Mouse (Mus musculus) R1 (cell line): ENCODE measurements around the gene Vti1a.

Experiments
- DNase-seq: peaks from one replicate; pipeline ENCODE4 v3.0.0-alpha.2; 2018; ENCODE audit warnings: low read depth, low spot score

Gene Vti1a

GRCm38 (mm10) chr19:55618546-55618945 lies 302.5 kb downstream of the Vti1a start:
- no peak for DNase-seq

- DNase-seq: no peak
These were observed 304.4 kb downstream of the Vti1a start for GRCm38 (mm10) chr19:55620411-55621008.

- DNase-seq: no peak
These were observed 305.0 kb downstream of the Vti1a start for GRCm38 (mm10) chr19:55621011-55621625.

- no peak for DNase-seq
These were observed 306.7 kb downstream of the Vti1a start for GRCm38 (mm10) chr19:55622821-55623220.

GRCm38 (mm10) chr19:55623605-55624004 lies 307.5 kb downstream of the Vti1a start:
- DNase-seq: no peak

GRCm38 (mm10) chr19:55626483-55626882 lies 310.4 kb downstream of the Vti1a start:
- no peak for DNase-seq

GRCm38 (mm10) chr19:55626952-55627351 lies 310.9 kb downstream of the Vti1a start:
- no peak for DNase-seq

- no peak for DNase-seq
These were observed 319.4 kb downstream of the Vti1a start for GRCm38 (mm10) chr19:55635488-55635887.

- DNase-seq: peak; percentile 78
These were observed 324.2 kb downstream of the Vti1a start for GRCm38 (mm10) chr19:55640251-55640650.

GRCm38 (mm10) chr19:55641891-55642290 lies 325.8 kb downstream of the Vti1a start:
- DNase-seq: no peak

GRCm38 (mm10) chr19:55642361-55642760 lies 326.3 kb downstream of the Vti1a start:
- no peak for DNase-seq

GRCm38 (mm10) chr19:55643288-55643901 lies 327.3 kb downstream of the Vti1a start:
- no peak for DNase-seq

GRCm38 (mm10) chr19:55643931-55644330 lies 327.8 kb downstream of the Vti1a start:
- no peak for DNase-seq

- no peak for DNase-seq
These were observed 333.3 kb downstream of the Vti1a start for GRCm38 (mm10) chr19:55649363-55649762.

- DNase-seq: no peak
These were observed 334.9 kb downstream of the Vti1a start for GRCm38 (mm10) chr19:55651017-55651416.

- DNase-seq: no peak
These were observed 336.7 kb downstream of the Vti1a start for GRCm38 (mm10) chr19:55652693-55653265.

- no peak for DNase-seq
These were observed 344.1 kb downstream of the Vti1a start for GRCm38 (mm10) chr19:55660165-55660564.

- DNase-seq: no peak
These were observed 346.6 kb downstream of the Vti1a start for GRCm38 (mm10) chr19:55662521-55663223.

- DNase-seq: no peak
These were observed 351.7 kb downstream of the Vti1a start for GRCm38 (mm10) chr19:55667787-55668186.

GRCm38 (mm10) chr19:55668896-55669295 lies 352.8 kb downstream of the Vti1a start:
- no peak for DNase-seq
